Mouse (Mus musculus) limb, embryonic 10.5 days (tissue): Measurements from ENCODE around the gene Atp5d. TPM values are rescaled to one million over a fixed set of nuclear protein-coding genes. Genes with fewer than 3 reads are reported as not detected.
A peak's percentile ranks its signal among the peaks of the same experiment; 100 is the strongest.

Source experiments
- DNase-seq: peaks from one replicate; pipeline ENCODE4 v3.0.0-alpha.2; 2017; ENCODE audit warnings: low spot score
- H3K27ac ChIP-seq: fragments of 300-500 bp; sonication (generic); 2 replicates; pipeline ENCODE4 v1.5.1; 2016; ENCODE audit warnings: mild to moderate bottlenecking
- H3K27me3 ChIP-seq: fragments of 300-500 bp; sonication (generic); 2 replicates; pipeline ENCODE4 v1.6.1; 2016; ENCODE audit warnings: low read depth, mild to moderate bottlenecking; ENCODE audit not compliant: poor library complexity, severe bottlenecking
- H3K36me3 ChIP-seq: fragments of 300-500 bp; sonication (generic); 2 replicates; pipeline ENCODE4 v1.6.1; 2016; ENCODE audit warnings: mild to moderate bottlenecking, moderate library complexity
- H3K4me1 ChIP-seq: fragments of 300-500 bp; sonication (generic); 2 replicates; pipeline ENCODE4 v1.6.1; 2016
- H3K4me3 ChIP-seq: fragments of 300-500 bp; sonication (generic); 2 replicates; pipeline ENCODE4 v1.5.1; 2016; ENCODE audit warnings: mild to moderate bottlenecking, moderate library complexity
- H3K9me3 ChIP-seq: fragments of 300-500 bp; sonication (generic); replicated peaks from 2 replicates; pipeline ENCODE4 v1.6.1; 2016; ENCODE audit warnings: mild to moderate bottlenecking
- WGBS: fragments of 180-500 bp; shearing (Covaris S2); methylation state at CpG from one replicate; pipeline ENCODE4 v1.1.7; 2016; 5-methylcytosine and 5-hydroxymethylcytosine counted together
- polyA plus RNA-seq: library from polyadenylated mRNA; unstranded; fragments of >200 nt; fragmentation: Nextera tagmentation; extraction: Ambion mirVana; gene quantifications from 2 replicates; pipeline ENCODE4 v1.2.1, GENCODE M21; 2016

The Atp5d gene
- polyA plus RNA-seq, 1 experiment from 2014 or later: 487 TPM

DNA sequence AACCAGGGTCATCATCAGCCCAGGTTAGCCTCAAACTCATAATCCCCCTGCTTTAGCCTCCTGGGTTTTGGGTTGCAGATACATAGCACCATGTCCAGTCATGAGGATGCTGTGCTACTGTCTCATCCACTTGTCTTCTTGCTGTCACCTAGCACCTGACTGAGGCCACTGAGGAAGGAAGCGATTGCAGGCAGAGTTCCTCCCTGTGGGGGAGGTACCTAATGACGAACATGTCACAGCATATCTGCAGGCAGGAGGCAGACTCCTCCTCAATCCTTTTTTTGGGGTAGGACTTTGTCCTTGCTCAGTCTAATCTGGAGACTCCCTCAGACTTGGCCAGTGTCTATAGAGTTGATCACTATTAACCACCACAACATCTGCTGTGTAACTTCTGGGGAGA, 16.8 kb upstream of the Atp5d start:
- WGBS: 86% methylated on average over 2 of the region's 2 CpGs
- no peak for DNase-seq
- Histone ChIP-seq H3K27me3 (no peaks in the 10 kb centered on the region), H3K9me3 (no peaks in the 10 kb centered on the region), H3K4me1 (peaks cover 38% of the 10 kb centered on the region), H3K27ac (no peak overlapping the region), H3K36me3 (peaks cover 97% of the 10 kb centered on the region), H3K4me3 (no peak overlapping the region)

- H3K27me3 ChIP-seq: no peaks in the 10 kb centered on the region
- no peak for DNase-seq
- peaks cover 100% of the 10 kb centered on the region for H3K36me3 ChIP-seq
- 85% methylated on average over 9 of the region's 9 CpGs for WGBS
- H3K4me3 ChIP-seq: no peak overlapping the region; the same call in 1 of the 2 replicates
- H3K4me1 ChIP-seq: peaks cover 14% of the 10 kb centered on the region
- H3K27ac ChIP-seq: no peak overlapping the region
- H3K9me3 ChIP-seq: no peaks in the 10 kb centered on the region
These were observed 14.4 kb upstream of the Atp5d start for GRCm38 (mm10) chr10:80123932-80124562.

GRCm38 (mm10) chr10:80127920-80128319, 10.5 kb upstream of the Atp5d start:
- no peak for DNase-seq
- Histone ChIP-seq H3K4me3 (no peak overlapping the region), H3K4me1 (peaks cover 30% of the 10 kb centered on the region), H3K36me3 (peaks cover 100% of the 10 kb centered on the region), H3K27me3 (peaks cover 9% of the 10 kb centered on the region; the same call in 1 of the 2 replicates), H3K27ac (no peak overlapping the region), H3K9me3 (no peaks in the 10 kb centered on the region)
- 93% methylated on average over 8 of the region's 8 CpGs for WGBS

DNA sequence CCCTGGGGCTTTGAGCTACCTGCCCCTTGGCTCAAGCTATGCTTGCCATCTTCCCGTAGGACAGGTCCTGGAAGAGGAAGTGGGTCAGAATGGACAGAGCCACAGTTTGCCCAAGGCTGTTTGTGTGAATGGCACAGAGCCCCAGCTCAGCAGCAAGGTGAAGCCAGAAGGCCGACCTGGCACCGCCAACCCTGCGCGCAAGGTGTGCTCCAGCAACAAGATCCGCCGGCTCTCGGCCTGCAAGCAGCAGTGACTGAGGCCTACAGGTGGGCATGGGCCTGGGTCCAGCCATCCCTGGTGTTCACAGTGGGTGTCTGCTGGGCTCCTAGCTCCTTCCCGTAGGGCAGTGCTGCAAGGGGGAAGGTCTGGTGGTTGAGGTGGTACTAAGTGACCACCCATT, 8.6 kb upstream of the Atp5d start:
- Histone ChIP-seq H3K27me3 (peaks cover 21% of the 10 kb centered on the region), H3K36me3 (peaks cover 100% of the 10 kb centered on the region), H3K4me3 (0 out of 2 replicates have a peak overlapping the region, but pooled peaks have one; percentile 4), H3K4me1 (peaks cover 23% of the 10 kb centered on the region), H3K9me3 (no peaks in the 10 kb centered on the region), H3K27ac (no peak overlapping the region)
- DNase-seq: no peak
- 96% methylated on average over 9 of the region's 9 CpGs for WGBS

- no peak overlapping the region for H3K27ac ChIP-seq
- peaks cover 99% of the 10 kb centered on the region for H3K36me3 ChIP-seq
- no peak for DNase-seq
- H3K9me3 ChIP-seq: no peaks in the 10 kb centered on the region
- 87% methylated on average over 18 of the region's 18 CpGs for WGBS
- peak overlapping the region; percentile 35 for H3K4me3 ChIP-seq
- H3K27me3 ChIP-seq: peaks cover 28% of the 10 kb centered on the region
- H3K4me1 ChIP-seq: peaks cover 23% of the 10 kb centered on the region
These were observed 7.9 kb upstream of the Atp5d start for GRCm38 (mm10) chr10:80130403-80131031.

DNA sequence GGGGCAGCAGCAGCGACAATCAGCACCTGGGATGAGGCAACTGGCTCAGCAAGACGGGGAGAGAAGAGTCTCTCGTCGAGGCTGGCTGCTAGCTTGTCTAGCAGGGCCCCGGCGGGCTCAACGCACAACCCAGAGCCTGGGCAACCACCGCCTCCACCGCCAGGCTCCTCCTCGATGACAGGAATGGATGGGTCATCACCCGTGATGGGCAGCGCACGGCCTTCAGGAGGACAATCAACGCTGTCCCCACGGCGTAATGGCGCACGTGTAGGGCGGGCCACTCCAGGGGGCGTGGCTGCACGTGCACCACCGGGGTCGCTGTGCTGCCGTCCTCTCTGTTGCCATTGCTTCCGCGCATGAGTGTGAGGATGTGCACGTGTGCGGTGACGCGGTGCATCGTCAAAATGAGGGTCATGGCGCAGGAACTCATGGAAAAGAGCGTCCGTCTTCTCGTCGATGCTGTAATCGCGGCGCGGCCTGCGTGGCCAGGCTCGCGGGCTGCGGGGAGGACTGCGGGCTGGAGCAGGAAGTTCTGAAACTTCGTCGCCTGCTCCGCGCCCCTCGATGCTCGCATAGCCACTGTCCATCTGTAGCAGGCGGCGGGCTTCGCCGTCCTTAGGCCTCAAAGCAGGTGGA, 7.0 kb upstream of the Atp5d start:
- Histone ChIP-seq H3K36me3 (peaks cover 99% of the 10 kb centered on the region), H3K27ac (peak overlapping the region; percentile 66), H3K4me3 (peak overlapping the region; percentile 35), H3K27me3 (peaks cover 37% of the 10 kb centered on the region), H3K4me1 (peaks cover 27% of the 10 kb centered on the region), H3K9me3 (0 out of 2 replicates have a peak, but pooled peaks cover 2% of the 10 kb centered on the region)
- 14% methylated on average over 55 of the region's 55 CpGs for WGBS
- DNase-seq: peak; percentile 76

DNA sequence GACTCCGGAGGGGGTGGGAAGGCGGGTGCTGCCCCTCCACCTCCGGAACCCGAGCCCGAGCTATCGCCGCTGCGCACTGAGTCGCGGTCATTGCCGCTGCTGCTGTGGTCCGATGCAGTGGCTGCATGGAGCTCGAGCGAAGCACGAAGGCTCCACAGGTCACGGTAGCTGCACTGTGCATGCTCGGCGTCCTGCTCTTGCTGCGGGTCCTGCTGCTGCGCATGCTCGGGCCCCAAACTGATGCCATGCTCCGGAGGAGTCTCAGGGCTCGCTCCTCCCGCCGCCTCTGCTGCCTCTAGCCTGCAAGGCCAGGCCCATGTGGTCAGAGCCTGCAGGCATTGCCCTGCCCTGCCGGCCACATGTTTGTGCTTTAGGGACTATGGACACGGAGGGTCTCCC, 6.5 kb upstream of the Atp5d start:
- Histone ChIP-seq H3K27me3 (peaks cover 42% of the 10 kb centered on the region), H3K9me3 (0 out of 2 replicates have a peak, but pooled peaks cover 2% of the 10 kb centered on the region), H3K4me1 (peaks cover 32% of the 10 kb centered on the region), H3K4me3 (peak overlapping the region; percentile 35), H3K36me3 (peaks cover 94% of the 10 kb centered on the region), H3K27ac (peak overlapping the region; percentile 66)
- DNase-seq: peak; percentile 59
- 37% methylated on average over 27 of the region's 27 CpGs for WGBS

DNA sequence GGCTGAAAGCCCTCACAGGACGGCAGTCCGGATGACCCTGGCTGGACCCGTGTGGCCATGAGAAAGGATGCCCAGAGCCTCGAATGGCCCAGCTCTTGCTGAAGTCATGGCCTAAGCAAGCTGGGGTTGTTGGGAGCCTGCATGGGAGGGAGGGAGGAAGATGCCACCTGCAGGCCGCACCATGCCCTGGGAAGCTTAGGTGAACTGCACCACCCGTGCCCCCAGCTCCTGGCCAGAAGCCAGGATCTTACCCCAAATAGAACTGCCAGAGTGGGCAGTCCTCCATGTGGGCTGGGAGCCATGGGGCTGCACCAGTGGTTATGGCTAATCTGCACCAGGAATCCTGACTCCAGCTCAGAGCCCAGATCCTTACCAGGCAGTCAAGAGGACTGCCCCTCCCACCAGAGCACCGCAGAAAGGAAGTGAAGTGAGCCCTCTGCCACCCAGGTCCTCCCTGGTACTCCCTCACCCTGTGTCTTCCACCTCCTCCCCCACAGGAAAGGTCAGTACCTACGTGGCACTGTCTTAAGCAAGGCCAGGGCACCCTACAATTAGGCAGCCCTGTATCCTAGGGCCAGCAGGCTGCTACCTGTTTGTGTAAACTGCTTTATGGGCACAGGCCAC, 5.1 kb upstream of the Atp5d start:
- Histone ChIP-seq H3K4me3 (no peak overlapping the region), H3K27me3 (peaks cover 56% of the 10 kb centered on the region), H3K27ac (no peak overlapping the region), H3K36me3 (peaks cover 80% of the 10 kb centered on the region), H3K9me3 (0 out of 2 replicates have a peak, but pooled peaks cover 2% of the 10 kb centered on the region), H3K4me1 (peaks cover 46% of the 10 kb centered on the region)
- WGBS: 83% methylated on average over 8 of the region's 8 CpGs
- DNase-seq: no peak

- DNase-seq: no peak
- H3K27me3 ChIP-seq: peaks cover 67% of the 10 kb centered on the region
- H3K4me3 ChIP-seq: no peak overlapping the region
- WGBS: 87% methylated on average over 9 of the region's 9 CpGs
- H3K27ac ChIP-seq: no peak overlapping the region
- peaks cover 71% of the 10 kb centered on the region for H3K36me3 ChIP-seq
- H3K4me1 ChIP-seq: peaks cover 57% of the 10 kb centered on the region
- 0 out of 2 replicates have a peak, but pooled peaks cover 2% of the 10 kb centered on the region for H3K9me3 ChIP-seq
These were observed 4.0 kb upstream of the Atp5d start for GRCm38 (mm10) chr10:80134421-80134820.

GRCm38 (mm10) chr10:80135161-80135560, 3.3 kb upstream of the Atp5d start:
- WGBS: 84% methylated on average over 10 of the region's 10 CpGs
- peaks cover 64% of the 10 kb centered on the region for H3K36me3 ChIP-seq
- DNase-seq: no peak
- H3K4me1 ChIP-seq: peaks cover 62% of the 10 kb centered on the region
- 0 out of 2 replicates have a peak, but pooled peaks cover 2% of the 10 kb centered on the region for H3K9me3 ChIP-seq
- H3K4me3 ChIP-seq: no peak overlapping the region
- H3K27me3 ChIP-seq: peaks cover 73% of the 10 kb centered on the region
- H3K27ac ChIP-seq: no peak overlapping the region

DNA sequence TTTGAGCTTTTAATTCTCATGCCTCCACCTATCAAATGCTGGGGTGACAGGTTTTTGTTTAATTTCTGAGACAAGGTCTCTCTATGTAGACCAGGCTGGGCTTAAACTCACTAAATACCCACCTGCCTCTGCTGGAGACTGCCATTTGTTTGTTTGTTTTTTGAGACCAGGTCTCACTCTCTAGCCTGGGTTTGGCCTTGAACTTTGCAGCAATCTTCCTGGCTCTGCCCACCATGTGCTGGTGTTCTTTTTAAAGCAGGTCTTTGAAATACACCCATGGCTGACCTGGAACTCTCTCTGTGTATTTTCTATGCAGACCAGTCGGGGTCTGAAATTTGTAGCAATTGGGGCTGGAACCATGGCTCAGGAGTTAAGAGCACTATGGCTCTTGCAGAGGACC, 2.8 kb upstream of the Atp5d start:
- peaks cover 60% of the 10 kb centered on the region for H3K4me1 ChIP-seq
- H3K27ac ChIP-seq: no peak overlapping the region
- WGBS: 92% methylated on average over 1 of the region's 1 CpGs
- H3K4me3 ChIP-seq: no peak overlapping the region
- 0 out of 2 replicates have a peak, but pooled peaks cover 2% of the 10 kb centered on the region for H3K9me3 ChIP-seq
- peaks cover 78% of the 10 kb centered on the region for H3K27me3 ChIP-seq
- DNase-seq: no peak
- H3K36me3 ChIP-seq: peaks cover 59% of the 10 kb centered on the region

GRCm38 (mm10) chr10:80136179-80136951, 2.1 kb upstream of the Atp5d start:
- Histone ChIP-seq H3K4me3 (peak overlapping the region; percentile 85), H3K27me3 (peaks cover 75% of the 10 kb centered on the region), H3K9me3 (0 out of 2 replicates have a peak, but pooled peaks cover 2% of the 10 kb centered on the region), H3K4me1 (peaks cover 61% of the 10 kb centered on the region), H3K27ac (peak overlapping the region; percentile 88; the same call in 1 of the 2 replicates), H3K36me3 (peaks cover 52% of the 10 kb centered on the region)
- DNase-seq: no peak
- 11% methylated on average over 41 of the region's 49 CpGs for WGBS
